Mouse (Mus musculus) lung, embryonic 16.5 days (tissue): ENCODE data around the gene Togaram1. TPM values are rescaled to one million over a fixed set of nuclear protein-coding genes. Genes with fewer than 3 reads are reported as not detected.

Experiments
- ATAC-seq: fragments of 200-750 bp; cut with Nextera tagmentation; 2 replicates; pipeline ENCODE4 v1.8.0; 2017; ENCODE audit warnings: low read depth, mild to moderate bottlenecking, moderate library complexity
- H3K27ac ChIP-seq: fragments of 300-500 bp; sonication (generic); 2 replicates; pipeline ENCODE4 v1.5.1; 2014; ENCODE audit warnings: mild to moderate bottlenecking, control low read depth, low read length
- H3K27me3 ChIP-seq: fragments of 300-500 bp; sonication (generic); 2 replicates; pipeline ENCODE4 v1.6.1; 2014; ENCODE audit warnings: low read depth, low read length, mixed read lengths; ENCODE audit not compliant: control insufficient read depth, insufficient read depth
- H3K36me3 ChIP-seq: fragments of 300-500 bp; sonication (generic); 2 replicates; pipeline ENCODE4 v1.6.1; 2014; ENCODE audit warnings: low read length; ENCODE audit not compliant: control insufficient read depth, insufficient read depth
- H3K4me1 ChIP-seq: fragments of 300-500 bp; sonication (generic); replicated peaks from 2 replicates; pipeline ENCODE4 v1.6.1; 2014; ENCODE audit warnings: low read length, mixed read lengths; ENCODE audit not compliant: control insufficient read depth, insufficient read depth
- H3K4me2 ChIP-seq: fragments of 300-500 bp; sonication (generic); 2 replicates; pipeline ENCODE4 v1.6.1; 2014; ENCODE audit warnings: low read depth, low read length, control low read depth
- H3K4me3 ChIP-seq: fragments of 300-500 bp; sonication (generic); 2 replicates; pipeline ENCODE4 v1.5.1; 2014; ENCODE audit warnings: mild to moderate bottlenecking, low read length, control low read depth
- H3K9ac ChIP-seq: fragments of 300-500 bp; sonication (generic); 2 replicates; pipeline ENCODE4 v1.6.1; 2014; ENCODE audit warnings: low read length, control low read depth
- H3K9me3 ChIP-seq: fragments of 300-500 bp; sonication (generic); 2 replicates; pipeline ENCODE4 v1.6.1; 2016; ENCODE audit warnings: low read length; ENCODE audit not compliant: control insufficient read depth
- WGBS: fragments of 180-500 bp; shearing (Covaris S2); extraction: QIAGEN DNeasy Blood & Tissue Kit; methylation state at CpG from one replicate; pipeline ENCODE4 v1.1.7; 2014; 5-methylcytosine and 5-hydroxymethylcytosine counted together
- polyA plus RNA-seq: library from polyadenylated mRNA; unstranded; fragments of >200 nt; fragmentation: Nextera tagmentation; extraction: Ambion mirVana; gene quantifications from 2 replicates; pipeline ENCODE4 v1.2.1, GENCODE M21; 2015

Gene Togaram1
- polyA plus RNA-seq, 1 experiment from 2014 or later: 32.2 TPM

DNA sequence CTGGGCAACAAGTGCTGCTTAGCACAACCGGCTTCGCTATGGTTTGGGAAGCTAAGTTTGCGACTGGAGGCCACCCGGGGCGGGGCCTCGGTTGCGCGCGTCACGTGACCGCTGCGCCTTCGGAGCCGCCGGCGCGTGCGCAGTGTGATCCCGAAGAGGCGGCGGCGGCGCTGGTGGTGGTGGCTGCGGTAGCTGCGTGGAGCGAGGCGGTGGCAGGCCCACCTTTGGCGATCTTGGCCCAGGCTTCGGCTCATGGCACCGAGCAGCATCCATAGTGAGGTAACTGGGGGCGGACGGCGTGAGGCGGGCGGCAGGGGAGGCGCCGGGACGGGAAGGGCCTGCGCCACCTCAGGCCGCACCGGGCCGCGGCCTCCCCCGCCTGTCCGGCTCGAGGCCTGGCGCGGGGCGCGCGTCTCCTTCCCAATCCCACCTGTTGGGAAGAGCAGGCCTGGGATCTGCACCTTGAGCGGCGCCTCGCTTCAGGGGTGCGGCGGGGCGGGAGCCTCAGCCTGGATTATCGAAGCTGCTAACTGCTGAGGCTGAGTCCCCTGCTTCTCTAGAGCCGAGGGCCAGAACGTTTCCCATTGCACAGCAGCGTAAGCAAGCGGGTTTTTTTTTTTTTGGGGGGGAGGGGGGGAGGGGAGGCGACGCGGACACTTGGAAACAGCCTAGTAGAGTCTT lies 70.7 kb downstream of the Togaram1 start, which contains the start of gene Prpf39:
Prpf39 (plus strand) TSS at position 144 of the 681 bp plus-strand sequence.
- WGBS: 0% methylated on average over 64 of the region's 65 CpGs
- H3K27ac ChIP-seq: peak within 1 kb of the TSS; percentile 86
- no peaks in the 10 kb centered on the region for H3K36me3 ChIP-seq
- H3K9me3 ChIP-seq: no peaks in the 10 kb centered on the region
- peaks cover 9% of the 10 kb centered on the region for H3K4me1 ChIP-seq
- peak; percentile 97 for ATAC-seq
- peak within 1 kb of the TSS; percentile 96 for H3K9ac ChIP-seq
- H3K27me3 ChIP-seq: no peaks in the 10 kb centered on the region
- peak within 1 kb of the TSS; percentile 91 for H3K4me3 ChIP-seq
- peak within 1 kb of the TSS; percentile 79 for H3K4me2 ChIP-seq

DNA sequence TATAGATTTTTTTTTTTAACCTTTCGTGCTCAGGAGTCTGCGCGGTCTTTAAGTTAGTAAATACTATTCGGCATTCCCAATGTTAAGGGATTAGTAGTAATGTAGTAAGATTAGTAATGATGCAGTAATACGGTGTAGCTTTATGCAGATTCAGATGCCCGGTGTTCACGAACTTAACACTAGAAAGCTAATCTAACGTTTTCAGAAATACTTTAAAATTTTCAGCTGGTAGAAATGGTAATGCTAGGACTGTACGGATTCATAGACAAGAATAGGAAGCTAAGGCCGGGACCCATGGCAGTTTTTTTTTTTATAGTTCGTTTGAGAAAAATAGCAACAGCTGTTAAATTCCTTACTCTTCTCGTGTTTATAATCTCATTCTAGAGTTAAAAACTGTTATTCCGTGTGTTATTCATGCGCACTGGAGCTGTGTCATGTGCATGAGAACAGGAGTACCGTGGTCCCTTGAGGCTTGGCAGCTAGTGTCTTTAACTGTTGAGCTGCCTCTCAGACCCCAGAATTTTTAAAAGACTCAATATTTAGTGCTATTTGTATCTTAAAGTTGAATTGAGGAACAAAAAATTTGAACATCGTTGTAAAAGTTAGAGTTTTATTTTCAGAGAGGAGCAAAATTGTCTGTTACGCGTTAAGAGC lies 71.4 kb downstream of the Togaram1 start:
- peak overlapping the region; percentile 91 for H3K4me3 ChIP-seq
- no peak overlapping the region for H3K27ac ChIP-seq
- no peak for ATAC-seq
- 12% methylated on average over 18 of the region's 18 CpGs for WGBS
- peak overlapping the region; percentile 79 for H3K4me2 ChIP-seq
- H3K36me3 ChIP-seq: no peaks in the 10 kb centered on the region
- H3K9ac ChIP-seq: peak overlapping the region; percentile 96
- H3K9me3 ChIP-seq: no peaks in the 10 kb centered on the region
- no peaks in the 10 kb centered on the region for H3K27me3 ChIP-seq
- H3K4me1 ChIP-seq: peaks cover 9% of the 10 kb centered on the region

DNA sequence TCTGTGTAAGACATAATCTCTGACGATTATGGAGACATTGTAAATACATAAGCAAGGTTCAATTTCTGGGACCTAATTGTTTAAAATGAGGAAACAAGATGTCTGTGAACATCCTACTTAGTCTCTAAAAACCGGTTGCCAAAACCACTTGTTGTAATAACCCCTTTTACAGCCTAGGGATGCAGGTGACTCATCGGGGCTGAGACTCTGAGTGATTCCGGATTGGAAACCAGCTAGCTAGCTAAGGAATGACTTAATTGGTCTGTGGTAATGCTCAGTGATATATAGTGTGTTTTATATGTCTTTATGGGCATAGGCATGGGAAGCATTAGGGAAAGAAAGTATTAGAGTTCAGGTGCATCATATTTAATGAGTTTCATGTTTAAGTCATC lies 71.9 kb downstream of the Togaram1 start:
- H3K4me1 ChIP-seq: peaks cover 9% of the 10 kb centered on the region
- ATAC-seq: no peak
- 0 out of 2 replicates have a peak overlapping the region, but pooled peaks have one; percentile 24 for H3K9ac ChIP-seq
- H3K27me3 ChIP-seq: no peaks in the 10 kb centered on the region
- WGBS: 26% methylated on average over 4 of the region's 4 CpGs
- 0 out of 2 replicates have a peak, but pooled peaks cover 2% of the 10 kb centered on the region for H3K36me3 ChIP-seq
- H3K9me3 ChIP-seq: no peaks in the 10 kb centered on the region
- H3K27ac ChIP-seq: no peak overlapping the region
- H3K4me2 ChIP-seq: peak overlapping the region; percentile 79
- H3K4me3 ChIP-seq: peak overlapping the region; percentile 91

DNA sequence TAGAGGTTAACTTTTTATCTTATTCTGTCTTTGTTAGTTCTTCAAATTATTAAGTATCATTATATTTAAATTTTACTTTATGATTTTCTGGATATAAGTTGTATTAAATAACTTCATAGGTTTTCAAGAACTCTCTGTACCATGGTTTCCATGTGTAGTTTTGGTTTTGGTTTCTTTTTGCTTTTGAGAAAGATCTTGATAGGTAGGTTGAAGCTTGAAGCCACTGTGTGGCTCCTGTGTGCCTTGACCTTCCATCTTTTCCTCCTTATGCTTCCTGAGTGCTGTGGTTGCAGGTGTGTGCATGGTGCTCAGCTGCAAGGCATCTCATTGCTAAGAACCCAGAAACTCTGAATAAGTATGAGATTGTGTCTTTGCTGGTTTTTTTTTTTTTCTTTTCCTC lies 83.2 kb downstream of the Togaram1 start:
- H3K9ac ChIP-seq: no peak overlapping the region
- H3K36me3 ChIP-seq: peaks cover 13% of the 10 kb centered on the region
- ATAC-seq: no peak
- H3K4me1 ChIP-seq: no peaks in the 10 kb centered on the region
- H3K4me3 ChIP-seq: no peak overlapping the region
- no peaks in the 10 kb centered on the region for H3K9me3 ChIP-seq
- H3K4me2 ChIP-seq: no peak overlapping the region
- no peak overlapping the region for H3K27ac ChIP-seq
- H3K27me3 ChIP-seq: no peaks in the 10 kb centered on the region

DNA sequence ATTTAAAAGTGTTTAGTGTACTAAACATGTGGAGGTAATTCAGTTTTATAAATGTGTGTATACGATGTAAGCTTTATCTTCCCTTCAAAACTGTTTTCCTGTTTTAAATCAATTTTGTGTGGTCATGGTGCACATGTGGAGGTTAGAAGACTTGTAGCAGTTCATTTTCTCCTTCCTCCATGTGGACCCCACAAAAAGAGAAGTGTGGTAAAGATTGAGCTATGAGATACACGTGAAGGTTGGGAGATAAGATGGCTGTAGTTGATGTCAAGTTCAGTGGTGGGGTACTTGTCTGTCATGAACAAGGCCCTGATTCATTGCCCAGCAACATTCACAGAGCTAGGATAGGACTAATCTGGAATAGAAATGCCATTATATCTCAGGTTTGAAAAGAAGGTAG lies 92.6 kb downstream of the Togaram1 start:
- Histone ChIP-seq H3K9me3 (no peaks in the 10 kb centered on the region), H3K36me3 (peaks cover 33% of the 10 kb centered on the region), H3K4me1 (no peaks in the 10 kb centered on the region), H3K4me2 (no peak overlapping the region), H3K27me3 (no peaks in the 10 kb centered on the region), H3K9ac (no peak overlapping the region), H3K27ac (no peak overlapping the region), H3K4me3 (no peak overlapping the region)
- WGBS: 77% methylated on average over 2 of the region's 2 CpGs
- ATAC-seq: no peak

DNA sequence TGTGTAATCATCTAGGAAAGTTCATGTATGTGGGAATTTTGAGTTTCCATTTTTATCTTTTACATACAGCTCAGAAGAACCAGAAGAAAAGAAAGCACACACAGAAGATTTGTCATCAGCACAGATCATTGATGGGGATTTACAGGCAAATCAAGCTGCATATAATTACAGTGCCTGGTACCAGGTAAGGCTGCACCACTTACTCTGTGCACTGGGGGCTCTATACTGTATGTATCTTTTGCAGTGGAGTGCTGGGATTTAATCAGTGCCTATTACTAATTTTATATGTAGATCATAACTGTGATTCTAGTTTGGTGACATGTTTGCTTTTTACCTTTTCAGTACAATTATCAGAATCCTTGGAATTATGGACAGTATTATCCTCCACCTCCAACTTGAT lies 95.5 kb downstream of the Togaram1 start:
- H3K27me3 ChIP-seq: no peaks in the 10 kb centered on the region
- H3K4me1 ChIP-seq: no peaks in the 10 kb centered on the region
- H3K4me2 ChIP-seq: no peak overlapping the region
- no peak overlapping the region for H3K4me3 ChIP-seq
- no peaks in the 10 kb centered on the region for H3K9me3 ChIP-seq
- ATAC-seq: no peak
- H3K27ac ChIP-seq: no peak overlapping the region
- no peak overlapping the region for H3K9ac ChIP-seq
- H3K36me3 ChIP-seq: peaks cover 36% of the 10 kb centered on the region

DNA sequence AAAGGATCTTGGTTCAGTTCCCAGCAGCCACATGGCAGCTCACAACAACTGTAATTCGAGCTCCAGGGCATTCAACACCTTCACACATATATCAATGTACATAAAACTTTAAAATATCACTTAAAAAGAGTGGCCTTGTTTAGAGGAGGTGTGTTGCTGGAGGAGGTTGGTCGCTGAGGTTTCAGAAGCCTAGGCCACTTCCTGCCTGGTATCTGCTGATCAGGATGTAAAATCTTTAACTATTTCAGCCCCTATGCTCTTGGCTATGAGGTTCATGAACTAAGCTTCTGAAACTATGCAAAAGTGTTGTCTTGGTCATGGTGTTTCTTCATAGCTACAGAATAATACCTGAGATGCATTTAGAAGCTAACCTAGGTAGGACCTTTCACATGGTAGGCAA lies 99.6 kb downstream of the Togaram1 start:
- no peak for ATAC-seq
- H3K27me3 ChIP-seq: no peaks in the 10 kb centered on the region
- H3K4me3 ChIP-seq: no peak overlapping the region
- WGBS: 54% methylated on average over 2 of the region's 2 CpGs
- peaks cover 31% of the 10 kb centered on the region for H3K36me3 ChIP-seq
- H3K9ac ChIP-seq: no peak overlapping the region
- H3K4me2 ChIP-seq: no peak overlapping the region
- H3K27ac ChIP-seq: no peak overlapping the region
- no peaks in the 10 kb centered on the region for H3K9me3 ChIP-seq
- H3K4me1 ChIP-seq: 0 out of 2 replicates have a peak, but pooled peaks cover 2% of the 10 kb centered on the region

DNA sequence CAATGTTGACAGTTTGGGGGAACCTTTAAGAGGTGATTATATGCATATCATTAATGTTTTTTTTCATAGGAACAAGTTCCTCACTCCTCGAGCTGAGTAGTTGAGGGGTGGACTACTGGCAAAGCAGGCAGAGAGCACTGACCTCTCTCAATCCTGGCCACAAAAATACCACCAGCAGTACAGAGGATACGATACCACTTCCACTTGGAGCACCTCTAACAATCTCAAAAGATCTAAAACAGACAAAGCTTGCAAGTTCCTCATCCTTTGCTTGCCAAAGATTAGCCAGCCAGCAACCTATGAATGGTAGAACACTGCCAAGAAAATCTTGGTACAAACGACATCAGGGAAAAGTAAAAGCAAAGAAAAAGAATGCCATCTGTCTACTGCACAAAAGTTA lies 100.6 kb downstream of the Togaram1 start:
- H3K9me3 ChIP-seq: no peaks in the 10 kb centered on the region
- H3K4me3 ChIP-seq: no peak overlapping the region
- 50% methylated on average over 3 of the region's 3 CpGs for WGBS
- 0 out of 2 replicates have a peak, but pooled peaks cover 2% of the 10 kb centered on the region for H3K4me1 ChIP-seq
- peaks cover 24% of the 10 kb centered on the region for H3K36me3 ChIP-seq
- no peak overlapping the region for H3K4me2 ChIP-seq
- H3K9ac ChIP-seq: no peak overlapping the region
- H3K27ac ChIP-seq: no peak overlapping the region
- H3K27me3 ChIP-seq: no peaks in the 10 kb centered on the region
- ATAC-seq: no peak

DNA sequence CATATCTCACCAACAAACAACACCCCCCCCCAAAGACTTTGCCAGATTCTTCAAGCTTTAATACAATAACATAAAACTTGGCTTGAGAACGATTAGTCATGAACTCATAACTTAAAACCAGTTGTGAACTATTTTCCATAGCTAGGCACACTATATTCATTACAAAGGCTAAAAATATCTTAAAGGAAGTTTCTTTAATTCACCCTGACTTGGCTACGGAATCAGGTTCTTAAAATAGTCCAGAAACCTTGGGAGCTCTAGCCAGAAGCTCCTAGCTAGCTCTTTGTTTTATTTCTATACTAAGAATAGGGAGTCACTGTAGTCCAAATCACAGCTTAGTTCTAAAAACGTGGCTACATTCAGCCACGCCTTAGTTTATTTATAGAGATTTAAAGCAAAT lies 102.8 kb downstream of the Togaram1 start:
- ATAC-seq: no peak
- 0 out of 2 replicates have a peak, but pooled peaks cover 4% of the 10 kb centered on the region for H3K4me1 ChIP-seq
- H3K4me3 ChIP-seq: no peak overlapping the region
- H3K9me3 ChIP-seq: no peaks in the 10 kb centered on the region
- 59% methylated on average over 4 of the region's 4 CpGs for WGBS
- peaks cover 18% of the 10 kb centered on the region for H3K36me3 ChIP-seq
- H3K9ac ChIP-seq: no peak overlapping the region
- no peaks in the 10 kb centered on the region for H3K27me3 ChIP-seq
- peak overlapping the region; percentile 39; the same call in 1 of the 2 replicates for H3K27ac ChIP-seq
- H3K4me2 ChIP-seq: no peak overlapping the region
